Mouse (Mus musculus) hindbrain, embryonic 13.5 days (tissue): ENCODE results near the gene Slc44a1. TPM values are rescaled to one million over a fixed set of nuclear protein-coding genes. Genes with fewer than 3 reads are reported as not detected.

Experiments used
- ATAC-seq: fragments of 200-750 bp; cut with Nextera tagmentation; 2 replicates; pipeline ENCODE4 v1.8.0; 2017; ENCODE audit warnings: moderate TSS enrichment; ENCODE audit not compliant: low FRiP score
- H3K27ac ChIP-seq: fragments of 300-500 bp; sonication (generic); 2 replicates; pipeline ENCODE4 v1.5.1; 2015; ENCODE audit warnings: inconsistent platforms, mild to moderate bottlenecking, moderate library complexity
- H3K27me3 ChIP-seq: fragments of 300-500 bp; sonication (generic); 2 replicates; pipeline ENCODE4 v1.6.1; 2015; ENCODE audit warnings: mild to moderate bottlenecking, inconsistent platforms
- H3K36me3 ChIP-seq: fragments of 300-500 bp; sonication (generic); 2 replicates; pipeline ENCODE4 v1.6.1; 2015; ENCODE audit warnings: mild to moderate bottlenecking, inconsistent platforms
- H3K4me1 ChIP-seq: fragments of 300-500 bp; sonication (generic); replicated peaks from 2 replicates; pipeline ENCODE4 v1.6.1; 2015; ENCODE audit warnings: inconsistent platforms
- H3K4me2 ChIP-seq: fragments of 300-500 bp; sonication (generic); 2 replicates; pipeline ENCODE4 v1.6.1; 2015; ENCODE audit warnings: inconsistent platforms, mild to moderate bottlenecking, moderate library complexity
- H3K4me3 ChIP-seq: fragments of 300-500 bp; sonication (generic); 2 replicates; pipeline ENCODE4 v1.5.1; 2015; ENCODE audit warnings: mild to moderate bottlenecking, inconsistent platforms
- H3K9ac ChIP-seq: fragments of 300-500 bp; sonication (generic); 2 replicates; pipeline ENCODE4 v1.6.1; 2015; ENCODE audit warnings: mild to moderate bottlenecking, inconsistent platforms
- H3K9me3 ChIP-seq: fragments of 300-500 bp; sonication (generic); 2 replicates; pipeline ENCODE4 v1.6.1; 2016; ENCODE audit warnings: inconsistent platforms
- WGBS: fragments of 180-500 bp; shearing (Covaris S2); methylation state at CpG from one replicate; pipeline ENCODE4 v1.1.7; 2015; 5-methylcytosine and 5-hydroxymethylcytosine counted together
- polyA plus RNA-seq: library from polyadenylated mRNA; unstranded; fragments of >200 nt; fragmentation: Nextera tagmentation; extraction: Ambion mirVana; gene quantifications from 2 replicates; pipeline ENCODE4 v1.2.1, GENCODE M21; 2015

Slc44a1 gene
- polyA plus RNA-seq, 1 experiment from 2014 or later: 9.8 TPM

GRCm38 (mm10) chr4:53614576-53615225 is 174.5 kb downstream of the Slc44a1 start:
- no peak overlapping the region for H3K4me2 ChIP-seq
- no peak overlapping the region for H3K4me3 ChIP-seq
- H3K4me1 ChIP-seq: no peaks in the 10 kb centered on the region
- no peaks in the 10 kb centered on the region for H3K9me3 ChIP-seq
- no peak overlapping the region for H3K9ac ChIP-seq
- WGBS: 93% methylated on average over 5 of the region's 5 CpGs
- ATAC-seq: no peak
- no peaks in the 10 kb centered on the region for H3K36me3 ChIP-seq
- no peaks in the 10 kb centered on the region for H3K27me3 ChIP-seq
- H3K27ac ChIP-seq: no peak overlapping the region

GRCm38 (mm10) chr4:53617968-53618367 is 177.8 kb downstream of the Slc44a1 start:
- Histone ChIP-seq H3K4me1 (no peaks in the 10 kb centered on the region), H3K36me3 (no peaks in the 10 kb centered on the region), H3K4me3 (no peak overlapping the region), H3K4me2 (no peak overlapping the region), H3K27ac (no peak overlapping the region), H3K27me3 (0 out of 2 replicates have a peak, but pooled peaks cover 4% of the 10 kb centered on the region), H3K9me3 (no peaks in the 10 kb centered on the region), H3K9ac (no peak overlapping the region)
- no peak for ATAC-seq
- WGBS: 47% methylated on average over 3 of the region's 3 CpGs

GRCm38 (mm10) chr4:53620104-53620503 is 179.9 kb downstream of the Slc44a1 start:
- Histone ChIP-seq H3K4me2 (no peak overlapping the region), H3K9me3 (no peaks in the 10 kb centered on the region), H3K4me3 (no peak overlapping the region), H3K27ac (no peak overlapping the region), H3K36me3 (no peaks in the 10 kb centered on the region), H3K4me1 (peaks cover 8% of the 10 kb centered on the region), H3K9ac (no peak overlapping the region), H3K27me3 (0 out of 2 replicates have a peak, but pooled peaks cover 4% of the 10 kb centered on the region)
- ATAC-seq: no peak
- 89% methylated on average over 6 of the region's 6 CpGs for WGBS

GRCm38 (mm10) chr4:53621084-53621483 is 180.9 kb downstream of the Slc44a1 start:
- WGBS: 73% methylated on average over 6 of the region's 6 CpGs
- Histone ChIP-seq H3K9me3 (no peaks in the 10 kb centered on the region), H3K27ac (no peak overlapping the region), H3K4me2 (no peak overlapping the region), H3K36me3 (no peaks in the 10 kb centered on the region), H3K9ac (no peak overlapping the region), H3K4me3 (no peak overlapping the region), H3K4me1 (peaks cover 11% of the 10 kb centered on the region), H3K27me3 (0 out of 2 replicates have a peak, but pooled peaks cover 4% of the 10 kb centered on the region)
- ATAC-seq: no peak

- H3K9ac ChIP-seq: no peak overlapping the region
- H3K36me3 ChIP-seq: no peaks in the 10 kb centered on the region
- no peak for ATAC-seq
- no peak overlapping the region for H3K4me2 ChIP-seq
- 0 out of 2 replicates have a peak, but pooled peaks cover 4% of the 10 kb centered on the region for H3K27me3 ChIP-seq
- H3K27ac ChIP-seq: no peak overlapping the region
- no peaks in the 10 kb centered on the region for H3K9me3 ChIP-seq
- peaks cover 11% of the 10 kb centered on the region for H3K4me1 ChIP-seq
- 75% methylated on average over 5 of the region's 5 CpGs for WGBS
- no peak overlapping the region for H3K4me3 ChIP-seq
Measured at GRCm38 (mm10) chr4:53621490-53621889, 181.3 kb downstream of the Slc44a1 start.

DNA sequence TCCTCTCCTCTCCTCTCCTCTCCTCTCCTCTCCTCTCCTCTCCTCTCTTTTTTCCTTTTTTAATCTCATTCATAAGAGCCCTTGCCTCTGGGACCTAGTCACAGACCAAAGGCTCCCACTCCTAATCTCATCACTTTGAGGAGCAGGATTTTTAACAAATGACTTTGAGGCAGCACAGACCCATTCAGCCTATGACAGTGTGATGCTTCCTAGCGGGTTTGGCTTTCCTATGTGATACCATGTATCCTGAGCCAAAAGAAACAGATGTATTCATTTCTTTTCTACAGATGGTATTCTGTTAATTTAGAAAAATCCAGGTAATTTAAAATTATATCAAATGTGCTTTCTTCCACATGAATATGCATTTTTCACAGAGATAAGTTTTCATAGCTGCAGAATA is 183.5 kb downstream of the Slc44a1 start:
- H3K27me3 ChIP-seq: 0 out of 2 replicates have a peak, but pooled peaks cover 10% of the 10 kb centered on the region
- no peak overlapping the region for H3K4me2 ChIP-seq
- H3K9me3 ChIP-seq: no peaks in the 10 kb centered on the region
- H3K9ac ChIP-seq: no peak overlapping the region
- H3K27ac ChIP-seq: no peak overlapping the region
- ATAC-seq: no peak
- peaks cover 11% of the 10 kb centered on the region for H3K4me1 ChIP-seq
- WGBS: 84% methylated on average over 1 of the region's 1 CpGs
- H3K36me3 ChIP-seq: no peaks in the 10 kb centered on the region
- H3K4me3 ChIP-seq: no peak overlapping the region

DNA sequence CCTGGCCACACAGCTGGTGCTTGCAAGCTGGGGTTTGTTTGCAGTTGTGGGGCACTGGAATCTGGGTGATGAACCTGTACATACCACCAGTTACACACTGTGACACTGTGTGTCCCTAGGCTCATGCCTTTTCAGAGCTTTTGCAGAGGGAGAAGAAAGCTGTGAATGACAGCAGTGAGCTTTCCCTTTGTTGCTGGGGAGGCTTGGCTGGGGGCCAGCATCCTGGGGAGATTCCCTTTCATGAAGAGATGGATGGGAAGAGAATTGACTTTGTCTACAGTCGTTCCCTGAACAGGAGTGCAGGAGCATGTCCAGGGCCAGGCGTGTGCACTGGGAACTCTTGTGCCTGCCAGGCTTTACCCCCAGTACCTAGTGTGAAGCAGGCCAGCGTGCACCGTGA is 184.6 kb downstream of the Slc44a1 start:
- H3K27ac ChIP-seq: no peak overlapping the region
- H3K36me3 ChIP-seq: no peaks in the 10 kb centered on the region
- WGBS: 22% methylated on average over 4 of the region's 4 CpGs
- no peak overlapping the region for H3K4me3 ChIP-seq
- 0 out of 2 replicates have a peak, but pooled peaks cover 16% of the 10 kb centered on the region for H3K27me3 ChIP-seq
- H3K9me3 ChIP-seq: no peaks in the 10 kb centered on the region
- ATAC-seq: peak; percentile 78
- no peak overlapping the region for H3K9ac ChIP-seq
- H3K4me1 ChIP-seq: peaks cover 11% of the 10 kb centered on the region
- H3K4me2 ChIP-seq: no peak overlapping the region

GRCm38 (mm10) chr4:53625263-53625662 is 185.1 kb downstream of the Slc44a1 start:
- peak; percentile 4; the same call in 1 of the 2 replicates for ATAC-seq
- no peaks in the 10 kb centered on the region for H3K9me3 ChIP-seq
- 69% methylated on average over 3 of the region's 3 CpGs for WGBS
- H3K27me3 ChIP-seq: 0 out of 2 replicates have a peak, but pooled peaks cover 17% of the 10 kb centered on the region
- no peak overlapping the region for H3K27ac ChIP-seq
- H3K4me1 ChIP-seq: peaks cover 12% of the 10 kb centered on the region
- H3K4me2 ChIP-seq: no peak overlapping the region
- no peak overlapping the region for H3K9ac ChIP-seq
- H3K36me3 ChIP-seq: no peaks in the 10 kb centered on the region
- H3K4me3 ChIP-seq: no peak overlapping the region

GRCm38 (mm10) chr4:53628924-53629323 is 188.7 kb downstream of the Slc44a1 start:
- no peak for ATAC-seq
- peaks cover 32% of the 10 kb centered on the region for H3K4me1 ChIP-seq
- H3K36me3 ChIP-seq: no peaks in the 10 kb centered on the region
- WGBS: 60% methylated on average over 4 of the region's 4 CpGs
- no peak overlapping the region for H3K27ac ChIP-seq
- no peak overlapping the region for H3K9ac ChIP-seq
- no peak overlapping the region for H3K4me2 ChIP-seq
- H3K4me3 ChIP-seq: no peak overlapping the region
- no peaks in the 10 kb centered on the region for H3K9me3 ChIP-seq
- H3K27me3 ChIP-seq: 0 out of 2 replicates have a peak, but pooled peaks cover 13% of the 10 kb centered on the region

DNA sequence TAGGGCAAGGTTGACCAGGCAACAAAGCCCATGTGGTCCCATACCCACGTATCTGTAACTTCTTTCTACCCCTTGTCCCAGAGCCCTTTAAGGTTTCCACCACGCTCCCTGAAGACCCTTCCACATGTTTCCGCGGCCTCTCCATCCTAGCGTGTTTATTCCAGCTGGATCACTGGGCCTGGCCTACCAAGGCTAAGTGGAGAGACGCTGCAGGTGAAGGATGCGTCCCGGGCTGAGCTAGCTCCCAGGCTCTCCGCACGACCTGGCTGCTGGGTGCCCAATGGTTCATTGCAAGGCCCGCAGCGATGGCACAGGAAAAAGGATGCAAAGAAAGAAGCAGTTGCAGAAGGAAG is 190.7 kb downstream of the Slc44a1 start:
- Histone ChIP-seq H3K9ac (peak overlapping the region; percentile 89), H3K27ac (peak overlapping the region; percentile 94), H3K4me1 (peaks cover 39% of the 10 kb centered on the region), H3K36me3 (no peaks in the 10 kb centered on the region), H3K27me3 (0 out of 2 replicates have a peak, but pooled peaks cover 13% of the 10 kb centered on the region), H3K9me3 (no peaks in the 10 kb centered on the region), H3K4me2 (peak overlapping the region; percentile 55), H3K4me3 (peak overlapping the region; percentile 75)
- peak; percentile 72 for ATAC-seq
- WGBS: 5% methylated on average over 12 of the region's 12 CpGs

- 0 out of 2 replicates have a peak, but pooled peaks cover 13% of the 10 kb centered on the region for H3K27me3 ChIP-seq
- peak within 1 kb of the TSS; percentile 94 for H3K27ac ChIP-seq
- H3K4me1 ChIP-seq: peaks cover 44% of the 10 kb centered on the region
- peak within 1 kb of the TSS; percentile 89 for H3K9ac ChIP-seq
- peak; percentile 93 for ATAC-seq
- peak within 1 kb of the TSS; percentile 55 for H3K4me2 ChIP-seq
- H3K9me3 ChIP-seq: no peaks in the 10 kb centered on the region
- no peaks in the 10 kb centered on the region for H3K36me3 ChIP-seq
- WGBS: 0% methylated on average over 81 of the region's 88 CpGs
- peak within 1 kb of the TSS; percentile 75 for H3K4me3 ChIP-seq
Measured at GRCm38 (mm10) chr4:53631316-53632010, 191.2 kb downstream of the Slc44a1 start, which contains the start of gene Fsd1l. TSS of gene Fsd1l (plus strand) at chr4:53631471.

DNA sequence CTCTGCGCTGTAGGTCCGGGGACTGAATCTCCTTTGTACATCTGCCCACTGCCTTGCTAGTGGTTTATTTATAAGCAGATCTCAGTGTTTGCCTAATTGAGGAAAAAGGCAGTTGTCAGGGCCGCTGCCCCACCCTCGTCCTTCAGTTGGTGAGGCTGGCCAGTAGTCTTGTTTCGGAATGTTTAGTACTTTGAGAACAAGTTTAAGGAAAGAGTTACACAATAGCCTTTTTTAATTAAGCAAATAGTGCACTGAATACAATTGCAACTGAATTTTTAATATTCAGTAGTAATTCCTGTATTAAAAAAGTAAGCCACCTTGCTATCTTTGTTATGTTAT is 191.8 kb downstream of the Slc44a1 start:
- H3K4me1 ChIP-seq: peaks cover 50% of the 10 kb centered on the region

More for the DNA sequence above, 191.8 kb downstream of the Slc44a1 start:
- H3K4me3 ChIP-seq: peak overlapping the region; percentile 75
- WGBS: 2% methylated on average over 5 of the region's 5 CpGs
- 0 out of 2 replicates have a peak, but pooled peaks cover 13% of the 10 kb centered on the region for H3K27me3 ChIP-seq
- no peak for ATAC-seq
- no peaks in the 10 kb centered on the region for H3K9me3 ChIP-seq
- H3K27ac ChIP-seq: peak overlapping the region; percentile 94
- peaks cover 2% of the 10 kb centered on the region; the same call in 1 of the 2 replicates for H3K36me3 ChIP-seq
- H3K4me2 ChIP-seq: peak overlapping the region; percentile 55
- H3K9ac ChIP-seq: peak overlapping the region; percentile 89
